Mouse (Mus musculus): ENCODE measurements around the gene Atf4. TPM values are rescaled to one million over a fixed set of nuclear protein-coding genes. Genes with fewer than 3 reads are reported as not detected.

Atf4 gene
- 105 and 114 TPM in 2 replicates for polyA plus RNA-seq (2015; fragmentation: Nextera tagmentation; extraction: Ambion mirVana)

DNA sequence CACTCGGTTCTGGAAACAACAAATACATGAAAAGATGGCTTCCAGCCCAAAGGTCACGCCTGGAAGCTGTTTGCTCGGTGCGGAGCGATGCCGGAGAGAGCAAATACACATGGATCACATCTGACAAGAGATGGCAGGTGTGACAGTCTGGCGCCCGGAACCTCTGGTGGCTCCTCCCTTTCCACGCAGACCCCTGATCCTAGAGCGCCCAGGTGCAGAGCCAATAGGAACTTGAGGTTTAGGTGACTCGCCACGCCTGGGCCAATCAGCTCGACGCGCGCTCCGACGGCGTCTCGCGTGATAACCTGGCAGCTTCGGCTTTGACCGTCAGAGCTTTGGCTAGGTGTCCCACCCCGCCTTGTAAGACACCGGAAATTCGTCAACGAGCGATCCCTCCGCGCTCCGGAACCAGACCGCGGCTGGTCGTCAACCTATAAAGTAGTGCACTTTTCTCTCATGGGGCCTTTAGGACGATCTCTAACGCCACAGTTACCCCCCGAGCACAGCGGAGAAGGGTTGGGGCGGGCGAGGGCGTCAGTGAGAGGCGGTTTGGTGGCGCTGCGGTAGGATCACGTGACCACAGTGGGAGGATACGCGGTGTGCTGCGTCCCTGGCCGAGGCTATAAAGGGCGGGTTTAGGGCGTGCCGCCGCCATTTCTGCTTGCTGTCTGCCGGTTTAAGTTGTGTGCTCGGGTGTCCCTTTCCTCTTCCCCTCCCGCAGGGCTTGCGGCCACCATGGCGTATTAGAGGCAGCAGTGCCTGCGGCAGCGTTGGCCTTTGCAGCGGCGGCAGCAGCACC is at the start of gene Atf4:
Atf4 (plus strand) TSS at position 338 of the 799 bp plus-strand sequence.

GRCm38 (mm10) chr15:80233733-80234509 is 21.1 kb upstream of the Atf4 start, which contains the start of gene Mief1:
Gene Mief1, plus strand, starts transcription at chr15:80234018.

DNA sequence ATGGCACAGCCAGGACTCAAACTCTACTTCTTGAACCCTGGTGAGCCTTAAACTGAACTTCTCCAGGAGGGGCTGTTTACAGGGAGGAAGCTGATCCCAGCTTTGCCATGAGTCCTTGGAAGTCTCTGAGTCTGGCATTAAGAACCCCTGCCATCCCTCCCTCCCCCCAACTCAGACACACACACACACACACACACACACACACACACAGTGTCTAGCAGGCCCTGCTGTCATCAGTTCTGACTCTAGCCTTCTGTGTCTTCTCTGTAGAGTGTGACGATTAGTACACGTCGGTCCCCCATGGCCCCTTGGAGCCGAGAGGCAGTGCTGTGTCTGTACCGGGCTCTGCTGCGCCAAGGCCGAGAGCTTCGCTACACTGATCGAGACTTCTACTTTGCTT is 19.4 kb upstream of the Atf4 start, which contains the start of gene AC140267.1:
AC140267.1 (plus strand) TSS at position 301 of the 400 bp plus-strand sequence.

GRCm38 (mm10) chr15:80263610-80264575 is 8.9 kb downstream of the Atf4 start, which contains the start of gene Rps19bp1:
Gene Rps19bp1, minus strand, starts transcription at chr15:80264315.

DNA sequence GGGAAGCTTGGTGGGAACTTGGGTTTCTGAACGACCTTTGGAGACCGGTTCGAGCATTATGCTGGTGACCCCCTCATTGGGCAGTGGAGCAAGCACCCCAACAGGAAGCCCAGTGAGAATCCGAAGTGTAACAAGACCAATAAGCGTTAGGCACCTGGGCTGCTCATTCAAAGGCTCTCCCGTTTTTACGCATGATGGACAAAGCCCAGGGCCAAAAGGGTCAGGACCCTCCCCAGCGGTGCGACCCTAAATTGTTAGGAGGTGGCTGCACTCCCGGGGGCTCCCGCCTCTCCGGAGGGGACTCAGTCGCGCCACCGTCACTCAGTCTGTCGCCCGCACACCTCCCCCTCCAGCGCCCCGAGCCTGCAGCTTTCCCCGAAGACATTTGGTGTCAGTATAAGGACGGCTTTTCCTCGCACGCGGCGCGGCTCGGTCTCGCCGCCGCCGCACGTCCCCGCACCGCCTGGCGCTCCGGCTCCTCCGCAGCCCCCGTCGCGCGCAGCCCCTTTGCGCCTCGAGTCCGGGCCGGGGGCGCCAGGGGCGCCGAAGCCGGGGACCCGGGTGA is 31.9 kb downstream of the Atf4 start, which contains the start of gene Cacna1i:
Cacna1i (plus strand) TSS at position 388 of the 565 bp plus-strand sequence.

Other genes starting within 250 kb of the Atf4 start
- 1.6 and 1.9 TPM in 2 replicates for gene Pdgfb, start 240.2 kb upstream of the Atf4 start, polyA plus RNA-seq (2015; fragmentation: Nextera tagmentation; extraction: Ambion mirVana)
- 33.7 and 42.0 TPM in 2 replicates for gene Syngr1, start 163.8 kb upstream of the Atf4 start, polyA plus RNA-seq (2015; fragmentation: Nextera tagmentation; extraction: Ambion mirVana)
- 779 and 800 TPM in 2 replicates for gene Rpl3, start 163.3 kb upstream of the Atf4 start, polyA plus RNA-seq (2015; fragmentation: Nextera tagmentation; extraction: Ambion mirVana)
- 20.0 and 20.1 TPM in 2 replicates for gene Tab1, start 122.1 kb upstream of the Atf4 start, polyA plus RNA-seq (2015; fragmentation: Nextera tagmentation; extraction: Ambion mirVana)
- 0.53 and 1.0 TPM in 2 replicates for gene Mgat3, start 81.5 kb upstream of the Atf4 start, polyA plus RNA-seq (2015; fragmentation: Nextera tagmentation; extraction: Ambion mirVana)
- gene Mief1, start 21.2 kb upstream of the Atf4 start, polyA plus RNA-seq (2015; fragmentation: Nextera tagmentation; extraction: Ambion mirVana): 14.6 and 16.2 TPM in 2 replicates
- not detected in 2 replicates for gene AC140267.1, start 19.3 kb upstream of the Atf4 start, polyA plus RNA-seq (2015; fragmentation: Nextera tagmentation; extraction: Ambion mirVana)
- 34.9 and 36.8 TPM in 2 replicates for gene Rps19bp1, start 9.1 kb downstream of the Atf4 start, polyA plus RNA-seq (2015; fragmentation: Nextera tagmentation; extraction: Ambion mirVana)
- 0.05 and 0.06 TPM in 2 replicates for gene Cacna1i, start 32.1 kb downstream of the Atf4 start, polyA plus RNA-seq (2015; fragmentation: Nextera tagmentation; extraction: Ambion mirVana)